Mouse (Mus musculus) testis, adult 2 months (tissue): ENCODE data around the gene Fxyd7.

ENCODE experiments used
- CTCF ChIP-seq: fragments of 200-500 bp; IDR thresholded peaks from 2 replicates; pipeline ENCODE4 v1.5.1; 2012; ENCODE audit warnings: low read depth, mild to moderate bottlenecking, inconsistent platforms, low read length, moderate library complexity; ENCODE audit not compliant: control insufficient read depth, insufficient read depth, insufficient replicate concordance
- POLR2A ChIP-seq: fragments of 200-500 bp; IDR thresholded peaks from 2 replicates; pipeline ENCODE4 v1.6.1; 2012; ENCODE audit warnings: low read depth, mild to moderate bottlenecking, inconsistent platforms, low read length, moderate library complexity; ENCODE audit not compliant: control insufficient read depth

GRCm38 (mm10) chr7:31057730-31058129, 6.5 kb upstream of the Fxyd7 start:
- no peak for TF ChIP-seq CTCF
- TF ChIP-seq POLR2A = no peak
